ENCODE assay signal across 13 mouse cellular contexts in genomic region chr4:82493363-82493762, GRCm38 (mm10).
DNase-seq lines count a peak whose midpoint lies in the region; ATAC-seq and TF ChIP-seq lines count a peak whose summit lies in the region.
"Had no signal": no experiment of that assay in that cellular context is flagged by ENCODE, and none has a peak within 500 bp of the region (broad histone marks: within the 10 kb centered on the region; RNA-seq: fewer than 3 reads in every experiment).

No protein-coding gene starts in this region.

- H3K9ac ChIP-seq in forebrain, embryonic 13.5 days: peak overlapping the region; percentile 61
- no peak overlapping the region for H3K9ac ChIP-seq in forebrain, embryonic 11.5 days (ENCODE audit: low read length)
- H3K9ac ChIP-seq in intestine, embryonic 14.5 days (ENCODE audit: low read length): no peak overlapping the region
- H3K9ac ChIP-seq in intestine, postnatal 0 days (ENCODE audit: low read depth, low read length): no peak overlapping the region
- no peak overlapping the region for H3K9ac ChIP-seq in midbrain, embryonic 16.5 days (ENCODE audit: low read depth, low read length)
- H3K9ac ChIP-seq: liver, embryonic 15.5 days; stomach, embryonic 15.5 days had no signal

- H3K4me3 ChIP-seq in forebrain, embryonic 13.5 days: peak overlapping the region; percentile 40
- H3K4me3 ChIP-seq in forebrain, embryonic 11.5 days (ENCODE audit: low read depth, low read length): no peak overlapping the region
- no peak overlapping the region for H3K4me3 ChIP-seq in intestine, embryonic 14.5 days (ENCODE audit: low read depth, low read length)
- no peak overlapping the region for H3K4me3 ChIP-seq in intestine, postnatal 0 days (ENCODE audit: low read depth, low read length)
- no peak overlapping the region for H3K4me3 ChIP-seq in brown adipose tissue, adult 24 weeks (ENCODE audit: insufficient read depth, low read depth, low read length)
- no peak overlapping the region for H3K4me3 ChIP-seq in midbrain, embryonic 16.5 days (ENCODE audit: low read depth, low read length)
- H3K4me3 ChIP-seq: erythroblast, embryonic 14.5 days; liver, embryonic 15.5 days; stomach, embryonic 15.5 days had no signal

- H3K27ac ChIP-seq in forebrain, embryonic 13.5 days: peak overlapping the region; percentile 88
- H3K27ac ChIP-seq in forebrain, embryonic 11.5 days (ENCODE audit: low read depth, low read length): no peak overlapping the region
- H3K27ac ChIP-seq in intestine, embryonic 14.5 days (ENCODE audit: low read depth): no peak overlapping the region
- H3K27ac ChIP-seq in intestine, postnatal 0 days (ENCODE audit: low read depth, low read length): no peak overlapping the region
- H3K27ac ChIP-seq in brown adipose tissue, adult 24 weeks (replicated peaks; ENCODE audit: low read depth, low read length): 0 out of 2 replicates have a peak overlapping the region, but pooled peaks have one; percentile 26
- H3K27ac ChIP-seq in midbrain, embryonic 16.5 days (ENCODE audit: low read length): peak overlapping the region; percentile 47; the same call in 1 of the 2 replicates
- H3K27ac ChIP-seq: liver, embryonic 15.5 days; stomach, embryonic 15.5 days had no signal

- H3K4me2 ChIP-seq in forebrain, embryonic 13.5 days: peak overlapping the region; percentile 70
- H3K4me2 ChIP-seq in forebrain, embryonic 11.5 days (ENCODE audit: low read depth, low read length, severe bottlenecking): no peak overlapping the region
- H3K4me2 ChIP-seq in intestine, embryonic 14.5 days (ENCODE audit: low read length): no peak overlapping the region
- no peak overlapping the region for H3K4me2 ChIP-seq in intestine, postnatal 0 days (replicated peaks; ENCODE audit: low read depth)
- peak overlapping the region; percentile 3 for H3K4me2 ChIP-seq in midbrain, embryonic 16.5 days (ENCODE audit: low read length)
- H3K4me2 ChIP-seq: liver, embryonic 15.5 days; stomach, embryonic 15.5 days had no signal

- 52% methylated on average over 7 of the region's 7 CpGs for WGBS in forebrain, embryonic 13.5 days
- 78% methylated on average over 7 of the region's 7 CpGs for WGBS in forebrain, embryonic 11.5 days
- WGBS in intestine, embryonic 14.5 days: 79% methylated on average over 7 of the region's 7 CpGs
- WGBS in intestine, postnatal 0 days: 64% methylated on average over 7 of the region's 7 CpGs
- WGBS in midbrain, embryonic 16.5 days: 45% methylated on average over 7 of the region's 7 CpGs

- H3K27me3 ChIP-seq in forebrain, embryonic 13.5 days: no peaks in the 10 kb centered on the region
- no peaks in the 10 kb centered on the region for H3K27me3 ChIP-seq in forebrain, embryonic 11.5 days (ENCODE audit: control insufficient read depth, insufficient read depth, low read length)
- H3K27me3 ChIP-seq in intestine, embryonic 14.5 days (replicated peaks; ENCODE audit: control insufficient read depth, insufficient read depth, low read length): no peaks in the 10 kb centered on the region
- H3K27me3 ChIP-seq in intestine, postnatal 0 days (replicated peaks; ENCODE audit: control insufficient read depth, insufficient read depth, low read length): no peaks in the 10 kb centered on the region
- H3K27me3 ChIP-seq in midbrain, embryonic 16.5 days (ENCODE audit: control insufficient read depth, insufficient read depth, low read depth, low read length): no peaks in the 10 kb centered on the region
- H3K27me3 ChIP-seq: liver, embryonic 15.5 days; stomach, embryonic 15.5 days had no signal

- no peak for ATAC-seq in forebrain, embryonic 13.5 days
- no peak for ATAC-seq in forebrain, embryonic 11.5 days (replicated peaks; ENCODE audit: low FRiP score)
- no peak for ATAC-seq in intestine, embryonic 14.5 days (replicated peaks; ENCODE audit: low FRiP score, low TSS enrichment, low read depth)
- ATAC-seq in intestine, postnatal 0 days: no peak
- ATAC-seq in midbrain, embryonic 16.5 days: no peak

- no peak for TF ChIP-seq CTCF in intestine, postnatal 0 days (IDR thresholded peaks at IDR 0.05; ENCODE audit: low read depth)

- H3K9me3 ChIP-seq in forebrain, embryonic 13.5 days (replicated peaks): no peaks in the 10 kb centered on the region
- H3K9me3 ChIP-seq in forebrain, embryonic 11.5 days (ENCODE audit: control insufficient read depth, low read length): no peaks in the 10 kb centered on the region
- H3K9me3 ChIP-seq in intestine, embryonic 14.5 days (ENCODE audit: control insufficient read depth, low read length): no peaks in the 10 kb centered on the region
- no peaks in the 10 kb centered on the region for H3K9me3 ChIP-seq in intestine, postnatal 0 days (ENCODE audit: control insufficient read depth)
- H3K9me3 ChIP-seq in midbrain, embryonic 16.5 days (replicated peaks; ENCODE audit: control insufficient read depth, low read length, poor library complexity, severe bottlenecking): no peaks in the 10 kb centered on the region
- H3K9me3 ChIP-seq: liver, embryonic 15.5 days; stomach, embryonic 15.5 days had no signal

- no peak for DNase-seq in forebrain, embryonic 11.5 days (ENCODE audit: low spot score)
- peak; percentile 35 for DNase-seq in intestine, embryonic 14.5 days (ENCODE audit: low spot score)
- DNase-seq in urinary bladder, postnatal 10 days (ENCODE audit: low spot score): no peak
- DNase-seq in cerebellum, adult 18-20 months: no peak
- DNase-seq: cerebellum, adult 9-10 months; kidney, postnatal 10 days had no signal

- H3K4me1 ChIP-seq in forebrain, embryonic 13.5 days: peaks cover 68% of the 10 kb centered on the region
- 0 out of 2 replicates have a peak, but pooled peaks cover 1% of the 10 kb centered on the region for H3K4me1 ChIP-seq in forebrain, embryonic 11.5 days (replicated peaks; ENCODE audit: control insufficient read depth, insufficient read depth, low read length)
- peaks cover 12% of the 10 kb centered on the region; the same call in 1 of the 2 replicates for H3K4me1 ChIP-seq in intestine, embryonic 14.5 days (replicated peaks; ENCODE audit: control insufficient read depth, insufficient read depth, low read length)
- H3K4me1 ChIP-seq in intestine, postnatal 0 days (replicated peaks; ENCODE audit: control insufficient read depth, insufficient read depth, low read length): peaks cover 3% of the 10 kb centered on the region; the same call in 1 of the 2 replicates
- peaks cover 29% of the 10 kb centered on the region for H3K4me1 ChIP-seq in brown adipose tissue, adult 24 weeks (ENCODE audit: control insufficient read depth, insufficient read depth, insufficient read length, low read length)
- peaks cover 10% of the 10 kb centered on the region; the same call in 1 of the 2 replicates for H3K4me1 ChIP-seq in midbrain, embryonic 16.5 days (ENCODE audit: control insufficient read depth, insufficient read depth, low read length)
- H3K4me1 ChIP-seq: liver, embryonic 15.5 days had no signal

- peaks cover 15% of the 10 kb centered on the region for H3K36me3 ChIP-seq in forebrain, embryonic 13.5 days (ENCODE audit: poor library complexity, severe bottlenecking)
- peaks cover 8% of the 10 kb centered on the region; the same call in 1 of the 2 replicates for H3K36me3 ChIP-seq in forebrain, embryonic 11.5 days (ENCODE audit: control insufficient read depth, insufficient read depth, low read length)
- H3K36me3 ChIP-seq in intestine, embryonic 14.5 days (ENCODE audit: control insufficient read depth, insufficient read depth, low read length): peaks cover 41% of the 10 kb centered on the region
- H3K36me3 ChIP-seq in intestine, postnatal 0 days (ENCODE audit: control insufficient read depth, insufficient read depth): peaks cover 9% of the 10 kb centered on the region
- no peaks in the 10 kb centered on the region for H3K36me3 ChIP-seq in midbrain, embryonic 16.5 days (ENCODE audit: control insufficient read depth, insufficient read depth, low read length)

Comparison
In these comparisons a context has a peak if more than half of its experiments do, and no peak if none do; other contexts are left out.
1. H3K27ac ChIP-seq: peak in forebrain, embryonic 13.5 days (single experiment), brown adipose tissue, adult 24 weeks (single experiment) and midbrain, embryonic 16.5 days (single experiment); none in forebrain, embryonic 11.5 days (single experiment), intestine, embryonic 14.5 days (single experiment) and intestine, postnatal 0 days (single experiment).
2. H3K4me2 ChIP-seq: peak in forebrain, embryonic 13.5 days (single experiment) and midbrain, embryonic 16.5 days (single experiment); none in forebrain, embryonic 11.5 days (single experiment), intestine, embryonic 14.5 days (single experiment) and intestine, postnatal 0 days (single experiment).